Mouse (Mus musculus): Measurements from ENCODE around the gene Cga. TPM values are rescaled to one million over a fixed set of nuclear protein-coding genes. Genes with fewer than 3 reads are reported as not detected.
"Not testable (repeated sequence)": the region's sequence is repeated elsewhere in the genome, so short reads cannot be mapped to it uniquely, and the experiment has no call there.

The Cga gene
- polyA plus RNA-seq, 1 experiment = not detected

DNA sequence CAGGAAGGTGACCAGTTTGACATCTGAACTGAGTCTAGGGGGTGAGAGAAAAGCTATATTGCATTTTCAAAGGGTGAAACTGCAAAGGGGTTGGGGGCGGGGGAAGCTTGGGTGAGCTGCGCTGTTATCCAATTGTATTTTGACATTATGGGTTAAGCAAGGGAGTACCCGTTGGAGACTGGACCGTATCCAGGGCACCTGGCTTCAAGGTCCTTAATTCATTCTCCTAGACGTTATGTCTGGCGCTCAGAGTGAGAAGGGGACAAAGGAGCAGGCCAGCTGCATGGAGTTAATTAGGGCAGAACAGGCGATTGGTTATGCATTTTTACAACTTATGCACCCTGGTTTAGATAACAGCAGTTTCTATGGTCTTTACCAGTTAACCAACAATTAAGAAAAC lies 23.8 kb downstream of the Cga start:
- Histone ChIP-seq H3K79me2 (ENCODE audit: control insufficient read depth, insufficient read depth) (no peaks in the 10 kb centered on the region), H3ac (ENCODE audit: control insufficient read depth, insufficient read length) (no peak overlapping the region), H3K36me3 (ENCODE audit: control insufficient read depth, insufficient read depth) (no peaks in the 10 kb centered on the region), H3K27me3 (ENCODE audit: control insufficient read depth, insufficient read depth, insufficient read length) (peaks cover 9% of the 10 kb centered on the region), H3K4me3 (no peak overlapping the region), H3K4me2 (ENCODE audit: low read depth) (no peak overlapping the region)
- TF ChIP-seq MYOD1 (IDR thresholded peaks at IDR 0.05; ENCODE audit: control insufficient read depth in 1 of 3, insufficient read length in 2 of 3, low read depth in 2 of 3) (no peak), MYOG (IDR thresholded peaks at IDR 0.05; ENCODE audit: control insufficient read depth in 1 of 3, insufficient read depth in 1 of 3, insufficient read length in 2 of 3, low read depth in 2 of 3) (no peak)

DNA sequence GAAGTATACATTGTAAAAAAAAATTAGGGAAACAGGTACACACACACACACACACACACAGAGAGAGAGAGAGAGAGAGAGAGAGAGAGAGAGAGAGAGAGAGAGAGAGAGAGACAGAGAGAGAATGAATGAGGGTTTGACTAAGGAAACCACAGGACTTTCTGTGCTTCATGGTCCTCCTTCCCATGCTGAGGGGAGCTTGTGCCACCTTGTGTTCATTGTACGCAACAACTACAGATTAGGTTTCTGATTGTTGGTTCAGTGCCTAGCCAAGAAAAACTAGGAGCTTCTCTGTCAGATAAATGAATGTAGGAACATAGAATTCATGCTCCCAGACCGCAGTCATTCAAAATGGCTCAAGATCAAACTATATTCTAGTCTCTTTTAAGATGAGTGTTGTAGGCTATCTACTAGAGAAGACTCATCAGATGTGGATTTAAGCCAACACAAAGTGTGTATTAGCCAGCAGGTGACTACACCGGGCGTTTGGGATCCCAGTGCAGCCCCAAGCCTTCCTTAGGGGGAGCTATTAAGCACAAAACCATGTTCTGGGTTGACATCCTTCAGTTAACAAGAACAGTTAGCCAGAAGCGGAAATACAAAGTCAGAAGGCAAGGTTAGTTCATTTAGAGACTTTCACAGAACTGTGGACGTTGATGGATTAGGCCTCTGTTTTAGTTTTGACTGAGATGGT lies 28.7 kb downstream of the Cga start:
- Histone ChIP-seq H3ac (ENCODE audit: control insufficient read depth, insufficient read length) (no peak overlapping the region), H3K4me2 (ENCODE audit: low read depth) (no peak overlapping the region), H3K36me3 (ENCODE audit: control insufficient read depth, insufficient read depth) (no peaks in the 10 kb centered on the region), H3K27me3 (ENCODE audit: control insufficient read depth, insufficient read depth, insufficient read length) (peaks cover 4% of the 10 kb centered on the region), H3K79me2 (ENCODE audit: control insufficient read depth, insufficient read depth) (no peaks in the 10 kb centered on the region), H3K4me3 (no peak overlapping the region)
- TF ChIP-seq SRF (IDR thresholded peaks at IDR 0.05; ENCODE audit: control insufficient read depth, insufficient read length, low read depth) (no peak), USF1 (IDR thresholded peaks at IDR 0.05; ENCODE audit: low read depth) (no peak), POLR2A (IDR thresholded peaks at IDR 0.05; ENCODE audit: insufficient read length, low read depth) (no peak), MYOD1 (IDR thresholded peaks at IDR 0.05; ENCODE audit: control insufficient read depth in 1 of 3, insufficient read length in 2 of 3, low read depth in 2 of 3) (no peak), POLR2AphosphoS2 (IDR thresholded peaks at IDR 0.05; ENCODE audit: insufficient read length, low read depth) (no peak)

DNA sequence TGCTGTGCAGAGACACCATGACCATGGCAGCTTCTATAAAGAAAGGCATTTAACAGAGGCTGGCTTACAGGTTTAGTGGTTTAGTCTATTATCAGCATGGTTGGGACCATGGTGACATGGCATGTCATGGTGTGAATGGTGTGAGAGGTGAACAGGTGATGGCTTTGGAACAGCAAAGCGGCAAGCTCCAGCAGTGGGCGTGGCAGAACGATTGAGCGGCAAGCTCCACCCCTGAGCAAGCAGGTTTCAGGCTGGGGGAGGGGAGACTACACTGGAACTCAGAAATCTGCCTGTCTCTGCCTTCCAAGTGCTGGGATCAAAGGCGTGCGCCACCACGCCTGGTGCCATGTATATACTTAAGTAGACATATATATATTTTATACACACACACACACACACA lies 34.8 kb downstream of the Cga start:
- H3K4me2 ChIP-seq (ENCODE audit: low read depth); H3K79me2 ChIP-seq (ENCODE audit: control insufficient read depth, insufficient read depth); H3K4me3 ChIP-seq; H3ac ChIP-seq (ENCODE audit: control insufficient read depth, insufficient read length); H3K36me3 ChIP-seq (ENCODE audit: control insufficient read depth, insufficient read depth); H3K27me3 ChIP-seq (ENCODE audit: control insufficient read depth, insufficient read depth, insufficient read length): not testable (repeated sequence)

DNA sequence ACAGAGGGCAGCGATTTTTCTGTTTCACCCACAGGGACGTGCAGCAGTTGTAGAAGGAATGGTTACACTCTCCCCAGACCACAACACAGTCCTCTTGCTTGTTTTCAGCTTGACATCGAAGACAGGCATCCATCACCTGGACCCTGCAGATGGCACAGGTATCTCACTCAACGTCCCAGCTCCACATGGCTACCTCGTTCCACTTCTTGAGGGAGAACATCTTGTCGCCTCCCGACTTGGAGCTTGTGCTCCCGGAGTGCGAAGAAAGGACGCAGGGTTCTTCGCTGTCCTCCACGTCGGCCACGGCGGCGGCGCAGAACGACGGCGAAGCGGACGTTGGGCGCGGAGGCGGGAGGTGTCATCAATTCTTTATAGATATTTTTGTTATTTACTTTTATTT lies 47.5 kb downstream of the Cga start:
- Histone ChIP-seq H3K79me2 (ENCODE audit: control insufficient read depth, insufficient read depth) (no peaks in the 10 kb centered on the region), H3K36me3 (ENCODE audit: control insufficient read depth, insufficient read depth) (no peaks in the 10 kb centered on the region), H3K27me3 (ENCODE audit: control insufficient read depth, insufficient read depth, insufficient read length) (peaks cover 5% of the 10 kb centered on the region), H3K4me2 (ENCODE audit: low read depth) (no peak overlapping the region), H3K4me3 (no peak overlapping the region), H3ac (ENCODE audit: control insufficient read depth, insufficient read length) (no peak overlapping the region)
- TF ChIP-seq E2F4 (IDR thresholded peaks at IDR 0.05; ENCODE audit: insufficient read depth) = no peak

DNA sequence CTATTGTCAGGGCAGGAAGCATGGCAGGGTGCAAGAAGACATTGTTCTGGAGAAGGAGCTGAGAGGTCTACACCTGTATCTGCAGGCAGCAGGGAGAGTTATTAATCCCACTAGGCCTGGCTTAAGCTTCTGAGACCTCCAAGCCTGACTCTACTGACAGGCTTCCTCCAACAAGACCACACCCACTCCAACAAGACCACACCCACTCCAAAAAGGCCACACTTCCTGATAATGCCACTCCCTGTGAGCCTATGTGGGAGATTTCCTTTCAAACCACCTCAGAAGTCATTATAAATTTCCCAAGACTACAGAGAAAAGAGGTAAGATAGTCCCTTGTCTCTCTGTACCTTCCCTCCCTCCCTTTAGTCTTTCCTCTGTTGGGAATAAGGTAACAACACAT lies 53.6 kb downstream of the Cga start:
- Histone ChIP-seq H3K27me3 (ENCODE audit: control insufficient read depth, insufficient read depth, insufficient read length) (no peaks in the 10 kb centered on the region), H3ac (ENCODE audit: control insufficient read depth, insufficient read length) (no peak overlapping the region), H3K4me3 (no peak overlapping the region), H3K4me2 (ENCODE audit: low read depth) (no peak overlapping the region), H3K79me2 (ENCODE audit: control insufficient read depth, insufficient read depth) (no peaks in the 10 kb centered on the region), H3K36me3 (ENCODE audit: control insufficient read depth, insufficient read depth) (no peaks in the 10 kb centered on the region)
- TF ChIP-seq REST (IDR thresholded peaks at IDR 0.05; ENCODE audit: insufficient read depth, insufficient read length) = no peak

DNA sequence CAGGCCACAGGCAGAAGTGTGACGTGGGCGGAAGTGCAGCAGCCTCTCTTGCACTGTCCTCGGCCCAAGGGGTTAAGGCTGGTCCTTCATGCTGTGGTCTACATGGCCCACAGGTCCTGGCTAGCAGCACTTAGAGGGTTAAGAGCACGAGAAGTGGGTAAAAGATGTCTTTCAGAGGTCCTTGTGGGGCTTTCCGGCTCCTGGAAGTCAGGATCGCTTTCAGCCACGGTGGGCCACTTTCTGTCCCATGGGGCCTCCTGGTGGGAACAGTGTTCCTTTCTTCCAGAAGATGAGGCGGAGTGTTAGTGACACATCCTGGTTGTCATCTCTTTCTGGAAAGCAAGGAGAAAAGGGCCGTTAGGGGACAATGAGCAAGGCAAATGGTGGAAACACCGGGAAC lies 60.1 kb downstream of the Cga start:
- H3K4me3 ChIP-seq = no peak overlapping the region

More for the DNA sequence above, 60.1 kb downstream of the Cga start:
- H3K4me2 ChIP-seq (ENCODE audit: low read depth) = no peak overlapping the region
- TF ChIP-seq TCF3 (IDR thresholded peaks at IDR 0.05; ENCODE audit: insufficient read length, low read depth) (no peak), MYOD1 (IDR thresholded peaks at IDR 0.05; ENCODE audit: control insufficient read depth in 1 of 3, insufficient read length in 2 of 3, low read depth in 2 of 3) (no peak), POLR2A (IDR thresholded peaks at IDR 0.05; ENCODE audit: insufficient read length, low read depth) (no peak), POLR2AphosphoS2 (IDR thresholded peaks at IDR 0.05; ENCODE audit: insufficient read length, low read depth) (no peak), E2F4 (IDR thresholded peaks at IDR 0.05; ENCODE audit: insufficient read depth) (no peak), CEBPB (IDR thresholded peaks at IDR 0.05; ENCODE audit: insufficient read depth, poor library complexity, severe bottlenecking) (no peak), SRF (IDR thresholded peaks at IDR 0.05; ENCODE audit: control insufficient read depth, insufficient read length, low read depth) (no peak), MAX (IDR thresholded peaks at IDR 0.05; ENCODE audit: low read depth) (no peak), MYOG (IDR thresholded peaks at IDR 0.05; ENCODE audit: control insufficient read depth in 1 of 3, insufficient read depth in 1 of 3, insufficient read length in 2 of 3, low read depth in 2 of 3) (no peak), USF1 (IDR thresholded peaks at IDR 0.05; ENCODE audit: low read depth) (no peak), REST (IDR thresholded peaks at IDR 0.05; ENCODE audit: insufficient read depth, insufficient read length) (no peak), TCF12 (IDR thresholded peaks at IDR 0.05; ENCODE audit: insufficient read depth, poor library complexity, severe bottlenecking) (no peak)
- H3ac ChIP-seq (ENCODE audit: control insufficient read depth, insufficient read length) = no peak overlapping the region
- no peaks in the 10 kb centered on the region for H3K27me3 ChIP-seq (ENCODE audit: control insufficient read depth, insufficient read depth, insufficient read length)
- no peaks in the 10 kb centered on the region for H3K79me2 ChIP-seq (ENCODE audit: control insufficient read depth, insufficient read depth)
- H3K36me3 ChIP-seq (ENCODE audit: control insufficient read depth, insufficient read depth) = no peaks in the 10 kb centered on the region

Other genes with a start within 250 kb of the Cga start
- 15.0 TPM for gene Slc35a1, start 206.3 kb upstream of the Cga start, polyA plus RNA-seq (2012; fragmentation: generic; extraction: Trizol)
- gene Cfap206, start 163.6 kb upstream of the Cga start, polyA plus RNA-seq (2012; fragmentation: generic; extraction: Trizol) = 0.05 TPM
- not detected for gene Gm136, start 137.5 kb upstream of the Cga start, polyA plus RNA-seq (2012; fragmentation: generic; extraction: Trizol)
- 20.4 TPM for gene Smim8, start 115.4 kb upstream of the Cga start, polyA plus RNA-seq (2012; fragmentation: generic; extraction: Trizol)
- gene Zfp292, start 10.8 kb upstream of the Cga start, polyA plus RNA-seq (2012; fragmentation: generic; extraction: Trizol) = 1.8 TPM

Data from myocyte (in vitro differentiated cells).